Mouse (Mus musculus) brain, adult 2 months (tissue): ENCODE results near the gene Lypd4.
"Not testable (repeated sequence)": the region's sequence is repeated elsewhere in the genome, so short reads cannot be mapped to it uniquely, and the experiment has no call there.

Experiments
- DNase-seq: peaks from one replicate; pipeline ENCODE4 v3.0.0; 2011; ENCODE audit warnings: low read depth, low spot score

Gene Lypd4

GRCm38 (mm10) chr7:24869532-24870165 is at the start of gene Lypd4, which contains the start of gene Dmrtc2:
Gene Lypd4 (minus strand): TSS chr7:24869941.
Gene Dmrtc2 (plus strand): TSS chr7:24870057.
- DNase-seq = no peak

GRCm38 (mm10) chr7:24918763-24919323 is 49.1 kb upstream of the Lypd4 start:
- no peak for DNase-seq

GRCm38 (mm10) chr7:24912480-24912879 is 42.7 kb upstream of the Lypd4 start:
- DNase-seq = no peak

GRCm38 (mm10) chr7:24907211-24907748 is 37.5 kb upstream of the Lypd4 start:
- no peak for DNase-seq

- DNase-seq = peak; percentile 37
These were observed 36.8 kb upstream of the Lypd4 start for GRCm38 (mm10) chr7:24906551-24906950.

- peak; percentile 88 for DNase-seq
These were observed 35.2 kb upstream of the Lypd4 start for GRCm38 (mm10) chr7:24904936-24905335.

- DNase-seq = peak; percentile 100
These were observed 34.3 kb upstream of the Lypd4 start for GRCm38 (mm10) chr7:24904070-24904483.

GRCm38 (mm10) chr7:24903444-24903825 is 33.7 kb upstream of the Lypd4 start:
- no peak for DNase-seq

GRCm38 (mm10) chr7:24902630-24903443 is 33.1 kb upstream of the Lypd4 start, which contains the start of gene Arhgef1:
Gene Arhgef1 (plus strand): TSS chr7:24902912.
- peak; percentile 36 for DNase-seq

- no peak for DNase-seq
These were observed 32.5 kb upstream of the Lypd4 start for GRCm38 (mm10) chr7:24902264-24902629.

- no peak for DNase-seq
These were observed 32.1 kb upstream of the Lypd4 start for GRCm38 (mm10) chr7:24901842-24902241.

- DNase-seq = no peak
These were observed 31.4 kb upstream of the Lypd4 start for GRCm38 (mm10) chr7:24901114-24901513.

- no peak for DNase-seq
These were observed 28.2 kb upstream of the Lypd4 start for GRCm38 (mm10) chr7:24897959-24898358.

- DNase-seq = no peak
These were observed 27.5 kb upstream of the Lypd4 start, which contains the start of gene Cd79a for GRCm38 (mm10) chr7:24897224-24897623. Gene Cd79a (plus strand): TSS chr7:24897381.

GRCm38 (mm10) chr7:24896269-24896668 is 26.5 kb upstream of the Lypd4 start:
- no peak for DNase-seq

GRCm38 (mm10) chr7:24895749-24896148 is 26.0 kb upstream of the Lypd4 start:
- not testable (repeated sequence) for DNase-seq

- no peak for DNase-seq
These were observed 22.4 kb upstream of the Lypd4 start for GRCm38 (mm10) chr7:24892125-24892583.

- no peak for DNase-seq
These were observed 21.7 kb upstream of the Lypd4 start for GRCm38 (mm10) chr7:24891241-24892124.

GRCm38 (mm10) chr7:24890281-24891216 is 20.8 kb upstream of the Lypd4 start:
- peak; percentile 91 for DNase-seq
